Mouse (Mus musculus) heart, postnatal 0 days (tissue): ENCODE results near the gene Gm13691.

Source experiments
- CTCF ChIP-seq: IDR thresholded peaks from 2 replicates; pipeline ENCODE4 v1.5.1; 2016; ENCODE audit warnings: antibody characterized with exemption, control low read depth, low read depth
- EP300 ChIP-seq: IDR thresholded peaks from 2 replicates; pipeline ENCODE4 v1.6.1; 2016; ENCODE audit warnings: antibody characterized with exemption, low read depth

DNA sequence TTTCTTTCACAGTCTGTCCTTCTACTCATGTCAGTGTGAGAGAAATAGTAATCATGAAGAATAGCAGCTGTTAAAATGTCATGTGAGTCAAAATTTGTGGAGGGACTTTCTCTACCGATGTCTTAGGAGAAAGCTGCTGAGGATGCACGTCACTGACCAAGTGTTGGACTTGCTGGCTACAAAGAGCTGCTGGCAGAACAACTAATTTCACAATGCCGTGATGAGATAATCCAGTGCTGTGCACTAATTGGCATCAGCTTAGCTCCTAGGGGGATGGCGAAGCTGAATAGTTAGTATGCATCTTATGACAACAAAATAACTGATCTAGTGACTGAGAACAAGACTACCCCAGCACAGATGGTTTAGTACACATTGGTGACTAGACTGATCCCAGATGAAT, 34.9 kb downstream of the Gm13691 start:
- TF ChIP-seq CTCF (no peak), EP300 (no peak)
